Mouse (Mus musculus) lung, postnatal 0 days (tissue): Measurements from ENCODE around the gene Angptl1. TPM values are rescaled to one million over a fixed set of nuclear protein-coding genes. Genes with fewer than 3 reads are reported as not detected.
A peak's percentile ranks its signal among the peaks of the same experiment; 100 is the strongest.

Experiments used
- ATAC-seq: fragments of 200-750 bp; cut with Nextera tagmentation; 2 replicates; pipeline ENCODE4 v1.8.0; 2017; ENCODE audit warnings: moderate library complexity
- DNase-seq: peaks from one replicate; pipeline ENCODE4 v3.0.0-alpha.2; 2016; ENCODE audit warnings: low spot score
- H3K27ac ChIP-seq: fragments of 300-500 bp; sonication (generic); 2 replicates; pipeline ENCODE4 v1.5.1; 2014; ENCODE audit warnings: antibody characterized with exemption, mild to moderate bottlenecking, low read length, mixed read lengths
- H3K27me3 ChIP-seq: fragments of 300-500 bp; sonication (generic); replicated peaks from 2 replicates; pipeline ENCODE4 v1.6.1; 2014; ENCODE audit warnings: low read length, mixed read lengths; ENCODE audit not compliant: insufficient read depth
- H3K36me3 ChIP-seq: fragments of 300-500 bp; sonication (generic); 2 replicates; pipeline ENCODE4 v1.6.1; 2014; ENCODE audit warnings: low read length, mixed read lengths; ENCODE audit not compliant: insufficient read depth
- H3K4me1 ChIP-seq: fragments of 300-500 bp; sonication (generic); 2 replicates; pipeline ENCODE4 v1.6.1; 2014; ENCODE audit warnings: antibody characterized with exemption, low read depth, low read length, mixed read lengths; ENCODE audit not compliant: insufficient read depth
- H3K4me2 ChIP-seq: fragments of 300-500 bp; sonication (generic); replicated peaks from 2 replicates; pipeline ENCODE4 v1.6.1; 2014; ENCODE audit warnings: low read depth, mild to moderate bottlenecking, low read length, moderate library complexity, mixed read lengths
- H3K4me3 ChIP-seq: fragments of 300-500 bp; sonication (generic); 2 replicates; pipeline ENCODE4 v1.5.1; 2014; ENCODE audit warnings: low read depth, low read length
- H3K9ac ChIP-seq: fragments of 300-500 bp; sonication (generic); replicated peaks from 2 replicates; pipeline ENCODE4 v1.6.1; 2014; ENCODE audit warnings: low read depth, mild to moderate bottlenecking
- H3K9me3 ChIP-seq: fragments of 300-500 bp; sonication (generic); 2 replicates; pipeline ENCODE4 v1.6.1; 2016; ENCODE audit warnings: low read length, mixed read lengths
- CTCF ChIP-seq: IDR thresholded peaks from 2 replicates; pipeline ENCODE4 v1.5.1; 2016; ENCODE audit warnings: antibody characterized with exemption, mild to moderate bottlenecking
- EP300 ChIP-seq: IDR thresholded peaks from 2 replicates; pipeline ENCODE4 v1.6.1; 2016; ENCODE audit warnings: antibody characterized with exemption, mild to moderate bottlenecking, control low read depth
- WGBS: fragments of 180-500 bp; shearing (Covaris S2); extraction: QIAGEN DNeasy Blood & Tissue Kit; methylation state at CpG from one replicate; pipeline ENCODE4 v1.1.7; 2014; 5-methylcytosine and 5-hydroxymethylcytosine counted together
- polyA plus RNA-seq: library from polyadenylated mRNA; unstranded; fragments of >200 nt; fragmentation: Nextera tagmentation; extraction: Ambion mirVana; gene quantifications from 2 replicates; pipeline ENCODE4 v1.2.1, GENCODE M21; 2015

Angptl1 gene
- polyA plus RNA-seq, 1 experiment from 2014 or later = 0.85 TPM

- H3K4me1 ChIP-seq = no peaks in the 10 kb centered on the region
- 0 out of 2 replicates have a peak, but pooled peaks cover 6% of the 10 kb centered on the region for H3K36me3 ChIP-seq
- H3K27ac ChIP-seq = no peak overlapping the region
- no peaks in the 10 kb centered on the region for H3K9me3 ChIP-seq
- TF ChIP-seq CTCF (peak; percentile 41), EP300 (no peak)
- 87% methylated on average over 4 of the region's 4 CpGs for WGBS
- no peak overlapping the region for H3K4me3 ChIP-seq
- no peak overlapping the region for H3K9ac ChIP-seq
- H3K27me3 ChIP-seq = no peaks in the 10 kb centered on the region
- DNase-seq = no peak
- H3K4me2 ChIP-seq = no peak overlapping the region
- no peak for ATAC-seq
Observed at GRCm38 (mm10) chr1:156888830-156889229, 50.5 kb downstream of the Angptl1 start.

- H3K9me3 ChIP-seq = no peaks in the 10 kb centered on the region
- TF ChIP-seq CTCF (peak; percentile 41), EP300 (no peak)
- H3K36me3 ChIP-seq = 0 out of 2 replicates have a peak, but pooled peaks cover 6% of the 10 kb centered on the region
- DNase-seq (no peak), ATAC-seq (no peak)
- WGBS = 95% methylated on average over 4 of the region's 4 CpGs
- H3K27ac ChIP-seq = no peak overlapping the region
- no peaks in the 10 kb centered on the region for H3K27me3 ChIP-seq
- no peak overlapping the region for H3K4me2 ChIP-seq
- H3K9ac ChIP-seq = no peak overlapping the region
- H3K4me1 ChIP-seq = no peaks in the 10 kb centered on the region
- H3K4me3 ChIP-seq = no peak overlapping the region
Observed at GRCm38 (mm10) chr1:156891561-156891960, 53.2 kb downstream of the Angptl1 start.

GRCm38 (mm10) chr1:156901689-156902088, 63.3 kb downstream of the Angptl1 start:
- no peak for ATAC-seq
- no peak overlapping the region for H3K4me2 ChIP-seq
- H3K27ac ChIP-seq = no peak overlapping the region
- H3K9me3 ChIP-seq = no peaks in the 10 kb centered on the region
- H3K36me3 ChIP-seq = no peaks in the 10 kb centered on the region
- no peak overlapping the region for H3K4me3 ChIP-seq
- no peak overlapping the region for H3K9ac ChIP-seq
- no peaks in the 10 kb centered on the region for H3K27me3 ChIP-seq
- no peak for TF ChIP-seq EP300
- no peak for TF ChIP-seq CTCF
- WGBS = 78% methylated on average over 6 of the region's 6 CpGs
- no peak for DNase-seq
- H3K4me1 ChIP-seq = no peaks in the 10 kb centered on the region

- Histone ChIP-seq H3K9ac (no peak overlapping the region), H3K9me3 (no peaks in the 10 kb centered on the region), H3K4me2 (no peak overlapping the region), H3K36me3 (0 out of 2 replicates have a peak, but pooled peaks cover 2% of the 10 kb centered on the region), H3K27me3 (no peaks in the 10 kb centered on the region), H3K4me3 (no peak overlapping the region), H3K27ac (no peak overlapping the region), H3K4me1 (no peaks in the 10 kb centered on the region)
- ATAC-seq = no peak
- no peak for TF ChIP-seq CTCF
- no peak for TF ChIP-seq EP300
- 94% methylated on average over 3 of the region's 3 CpGs for WGBS
- DNase-seq = no peak
Observed at GRCm38 (mm10) chr1:156903899-156904298, 65.5 kb downstream of the Angptl1 start.

- Histone ChIP-seq H3K9ac (no peak overlapping the region), H3K4me3 (no peak overlapping the region), H3K27ac (no peak overlapping the region), H3K36me3 (0 out of 2 replicates have a peak, but pooled peaks cover 2% of the 10 kb centered on the region), H3K27me3 (no peaks in the 10 kb centered on the region), H3K9me3 (no peaks in the 10 kb centered on the region), H3K4me1 (no peaks in the 10 kb centered on the region), H3K4me2 (no peak overlapping the region)
- no peak for DNase-seq
- 55% methylated on average over 2 of the region's 2 CpGs for whole genome bisulfite sequencing
- TF ChIP-seq EP300 (no peak), CTCF (no peak)
- ATAC-seq = no peak
Observed at GRCm38 (mm10) chr1:156905660-156906059, 67.3 kb downstream of the Angptl1 start.

- Histone ChIP-seq H3K4me2 (no peak overlapping the region), H3K36me3 (0 out of 2 replicates have a peak, but pooled peaks cover 2% of the 10 kb centered on the region), H3K4me3 (no peak overlapping the region), H3K4me1 (0 out of 2 replicates have a peak, but pooled peaks cover 2% of the 10 kb centered on the region), H3K9ac (no peak overlapping the region), H3K9me3 (no peaks in the 10 kb centered on the region), H3K27ac (no peak overlapping the region), H3K27me3 (no peaks in the 10 kb centered on the region)
- TF ChIP-seq CTCF (no peak), EP300 (no peak)
- no peak for ATAC-seq
- WGBS = 95% methylated on average over 4 of the region's 4 CpGs
- DNase-seq = no peak
Observed at GRCm38 (mm10) chr1:156909265-156909664, 70.9 kb downstream of the Angptl1 start.

- TF ChIP-seq CTCF (peak; percentile 34), EP300 (no peak)
Observed at GRCm38 (mm10) chr1:156909866-156910265, 71.5 kb downstream of the Angptl1 start.

More at GRCm38 (mm10) chr1:156909866-156910265, 71.5 kb downstream of the Angptl1 start:
- Histone ChIP-seq H3K4me2 (no peak overlapping the region), H3K4me3 (no peak overlapping the region), H3K4me1 (0 out of 2 replicates have a peak, but pooled peaks cover 2% of the 10 kb centered on the region), H3K36me3 (0 out of 2 replicates have a peak, but pooled peaks cover 2% of the 10 kb centered on the region), H3K27ac (no peak overlapping the region), H3K9ac (no peak overlapping the region), H3K27me3 (no peaks in the 10 kb centered on the region), H3K9me3 (no peaks in the 10 kb centered on the region)
- ATAC-seq = no peak
- peak; percentile 68 for DNase-seq

Other genes starting within 250 kb of the Angptl1 start
- 36.1 and 37.8 TPM in 2 replicates for gene Tor3a, start 164.2 kb upstream of the Angptl1 start, polyA plus RNA-seq
- gene Fam20b, start 119.5 kb upstream of the Angptl1 start, polyA plus RNA-seq = 15.3 and 16.4 TPM in 2 replicates
- gene Ralgps2, start 101.1 kb downstream of the Angptl1 start, polyA plus RNA-seq = 38.3 and 42.5 TPM in 2 replicates